Mouse (Mus musculus) bone marrow macrophage, adult 2 months (primary cell): ENCODE measurements around the gene Xk.
"Not testable (repeated sequence)": the region's sequence is repeated elsewhere in the genome, so short reads cannot be mapped to it uniquely, and the experiment has no call there.

ENCODE experiments used
- CTCF ChIP-seq: IDR thresholded peaks from 2 replicates; pipeline ENCODE4 v1.5.1; 2012; ENCODE audit warnings: low read depth, mild to moderate bottlenecking, low read length, moderate library complexity
- POLR2A ChIP-seq: IDR thresholded peaks from 2 replicates; pipeline ENCODE4 v1.6.1; 2012; ENCODE audit warnings: mild to moderate bottlenecking, low read depth, low read length, borderline replicate concordance

- TF ChIP-seq CTCF, POLR2A: not testable (repeated sequence)
These were observed 59.9 kb downstream of the Xk start for GRCm38 (mm10) chrX:9332366-9332962.
